Mouse (Mus musculus) heart, adult 11 months (tissue): ENCODE measurements around the gene Zbtb22.

Experiments used
- DNase-seq: peaks from one replicate; pipeline ENCODE4 v3.0.0; 2022

Zbtb22 gene

DNA sequence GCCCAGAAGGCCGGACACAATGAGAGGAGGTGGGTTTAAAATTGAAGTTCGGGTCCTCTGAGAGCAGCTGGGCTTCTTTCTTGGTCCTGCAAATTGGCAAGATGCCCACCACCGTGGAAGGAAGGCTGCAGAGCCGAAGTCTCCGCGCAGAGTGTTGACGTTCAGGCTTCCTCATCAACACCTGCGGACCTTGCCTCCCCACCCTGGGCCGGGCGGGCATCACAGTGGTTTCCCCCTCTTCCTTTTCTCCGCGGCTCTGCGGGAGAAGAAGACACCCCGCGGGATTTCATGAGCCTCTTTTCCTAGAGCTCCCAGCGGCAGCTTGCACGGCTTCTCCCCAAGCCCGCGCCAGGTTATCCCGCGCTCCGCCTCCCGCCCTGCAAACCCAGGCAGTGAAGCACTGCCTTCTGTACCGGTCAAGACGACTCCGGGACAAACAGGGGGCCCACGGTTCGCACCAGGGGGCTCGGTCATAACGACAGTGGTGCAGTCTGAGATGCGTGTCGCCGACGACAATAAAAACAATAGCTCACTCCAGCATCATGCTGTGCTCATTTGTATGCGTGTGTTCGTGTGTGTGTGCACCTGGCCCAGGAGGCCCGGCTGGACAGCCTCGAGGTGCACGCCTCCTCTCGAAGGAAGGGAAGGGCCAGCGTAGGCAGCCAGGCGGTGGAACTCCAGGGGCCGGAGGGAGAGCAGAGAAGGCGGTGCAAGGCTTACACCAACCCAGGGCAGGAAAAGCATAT lies 7.2 kb upstream of the Zbtb22 start:
- DNase-seq, result peak; percentile 96

DNA sequence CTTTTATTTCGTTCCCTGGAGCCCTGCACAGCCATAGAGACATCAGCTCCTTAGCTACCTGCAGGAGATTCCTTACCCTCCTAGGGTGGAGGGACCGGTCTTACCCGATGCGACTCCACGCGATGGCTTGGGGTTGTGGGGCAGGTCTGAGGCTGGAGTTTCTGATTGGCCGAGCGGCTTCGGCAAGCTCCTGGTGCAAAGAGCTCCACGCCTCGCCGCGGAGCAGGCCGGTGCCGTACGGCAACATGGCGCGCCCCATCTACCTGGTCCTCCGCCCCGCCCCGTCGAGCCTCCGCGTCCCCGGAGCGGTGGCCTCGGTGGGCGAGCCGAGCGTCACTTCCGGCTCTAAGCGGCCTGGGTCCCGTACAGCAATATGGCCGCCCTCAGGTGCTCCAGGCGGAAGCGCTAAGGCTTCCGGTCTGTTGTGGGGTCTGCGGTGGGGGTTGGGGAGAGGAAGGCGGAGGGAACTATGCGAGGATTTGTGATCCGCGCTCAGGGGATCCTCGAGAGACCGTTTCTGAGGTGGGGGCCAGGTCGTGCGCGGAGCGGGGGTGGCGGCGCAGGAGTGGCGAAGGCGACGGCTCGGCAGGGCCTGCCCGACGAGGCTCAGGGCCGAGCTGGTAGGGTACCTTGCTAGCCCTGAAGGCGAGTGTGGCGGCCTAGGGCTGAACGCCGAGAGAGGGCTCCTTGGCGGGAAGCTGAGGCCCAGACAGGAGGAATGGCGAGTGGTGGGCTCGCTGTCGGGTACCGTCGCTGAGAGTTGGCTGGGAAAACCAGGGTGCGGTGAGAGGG lies 6.4 kb upstream of the Zbtb22 start, which contains the start of gene Daxx:
Gene Daxx (plus strand): TSS at position 338 of the 792 bp plus-strand sequence.
- peak; percentile 100 for DNase-seq

DNA sequence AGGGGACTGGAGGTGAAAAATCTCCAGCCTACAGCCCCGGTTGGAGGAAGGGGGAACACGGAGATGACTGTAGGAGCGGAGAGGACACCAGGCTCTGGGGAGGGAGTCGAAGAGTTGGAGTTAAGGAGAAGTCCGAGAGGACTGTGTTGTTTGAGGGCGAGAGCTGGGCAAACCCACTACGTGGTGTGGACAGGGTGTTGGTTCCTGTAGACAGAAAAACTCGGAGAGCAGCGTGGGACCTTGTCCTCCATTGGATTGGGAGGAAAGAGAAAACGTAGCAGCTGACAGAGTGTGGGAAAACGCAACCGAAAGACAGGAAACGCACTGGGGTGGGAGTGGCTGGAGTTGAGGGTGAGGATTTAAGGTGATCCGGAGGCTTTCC lies 5.8 kb upstream of the Zbtb22 start:
- peak; percentile 97 for DNase-seq

DNA sequence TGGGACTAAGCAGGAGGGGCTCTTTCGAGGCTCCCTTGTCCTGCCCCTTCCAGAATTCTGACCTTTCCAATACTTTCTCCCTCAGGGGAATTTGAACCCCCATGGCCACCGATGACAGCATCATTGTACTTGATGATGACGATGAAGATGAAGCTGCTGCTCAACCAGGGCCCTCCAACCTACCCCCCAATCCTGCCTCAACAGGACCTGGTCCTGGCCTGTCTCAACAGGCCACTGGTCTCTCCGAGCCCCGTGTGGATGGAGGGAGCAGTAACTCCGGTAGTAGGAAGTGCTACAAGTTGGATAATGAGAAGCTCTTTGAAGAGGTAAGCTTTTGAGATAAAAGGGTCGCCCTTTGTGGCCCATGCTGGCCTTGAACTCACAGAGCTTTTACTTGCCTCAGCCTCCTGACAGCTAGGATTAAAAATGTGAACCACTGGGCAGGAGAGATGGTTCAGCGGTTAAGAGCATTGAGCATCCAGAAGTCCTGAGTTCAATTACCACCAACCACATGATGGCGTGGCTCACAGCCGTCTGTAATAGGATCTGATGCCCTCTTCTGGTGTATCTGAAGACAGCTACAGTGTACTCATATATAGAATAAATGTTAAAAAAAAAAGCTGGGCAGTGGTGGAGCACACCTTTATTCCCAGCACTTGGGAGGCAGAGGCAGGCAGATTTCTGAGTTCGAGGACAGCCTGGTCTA lies 5.2 kb upstream of the Zbtb22 start:
- peak; percentile 93 for DNase-seq

GRCm38 (mm10) chr17:33911052-33911812 lies 4.5 kb upstream of the Zbtb22 start:
- DNase-seq, result peak; percentile 94

DNA sequence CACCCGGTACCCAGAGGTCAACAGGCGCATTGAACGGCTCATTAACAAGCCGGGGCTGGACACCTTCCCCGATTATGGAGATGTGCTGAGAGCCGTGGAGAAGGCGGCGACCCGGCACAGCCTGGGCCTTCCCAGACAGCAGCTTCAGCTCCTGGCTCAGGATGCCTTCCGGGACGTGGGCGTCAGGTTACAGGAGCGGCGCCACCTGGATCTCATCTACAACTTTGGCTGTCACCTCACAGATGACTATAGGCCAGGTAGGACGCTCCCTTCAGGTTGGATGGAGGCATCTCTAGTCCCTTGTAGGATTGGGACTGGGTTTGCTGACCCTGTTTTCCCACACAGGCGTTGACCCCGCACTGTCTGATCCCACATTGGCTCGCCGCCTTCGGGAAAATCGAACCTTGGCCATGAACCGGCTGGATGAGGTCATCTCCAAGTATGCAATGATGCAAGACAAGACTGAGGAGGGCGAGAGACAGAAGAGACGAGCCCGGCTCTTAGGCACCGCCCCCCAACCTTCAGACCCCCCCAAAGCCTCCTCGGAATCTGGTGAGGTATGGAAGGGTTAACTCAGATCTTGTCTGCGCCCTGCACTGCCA lies 3.8 kb upstream of the Zbtb22 start:
- peak; percentile 92 for DNase-seq

DNA sequence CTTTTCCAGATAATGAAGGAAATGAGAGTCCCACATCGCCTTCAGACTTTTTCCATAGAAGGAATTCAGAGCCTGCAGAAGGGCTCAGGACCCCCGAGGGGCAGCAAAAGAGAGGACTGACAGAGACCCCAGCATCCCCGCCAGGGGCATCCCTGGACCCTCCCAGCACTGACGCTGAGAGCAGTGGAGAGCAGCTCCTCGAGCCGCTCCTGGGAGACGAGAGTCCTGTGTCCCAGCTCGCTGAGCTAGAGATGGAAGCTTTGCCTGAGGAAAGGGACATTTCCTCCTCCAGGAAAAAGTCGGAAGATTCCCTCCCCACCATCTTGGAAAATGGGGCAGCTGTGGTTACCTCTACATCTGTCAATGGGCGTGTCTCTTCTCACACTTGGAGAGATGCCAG lies 2.4 kb upstream of the Zbtb22 start:
- no peak for DNase-seq

DNA sequence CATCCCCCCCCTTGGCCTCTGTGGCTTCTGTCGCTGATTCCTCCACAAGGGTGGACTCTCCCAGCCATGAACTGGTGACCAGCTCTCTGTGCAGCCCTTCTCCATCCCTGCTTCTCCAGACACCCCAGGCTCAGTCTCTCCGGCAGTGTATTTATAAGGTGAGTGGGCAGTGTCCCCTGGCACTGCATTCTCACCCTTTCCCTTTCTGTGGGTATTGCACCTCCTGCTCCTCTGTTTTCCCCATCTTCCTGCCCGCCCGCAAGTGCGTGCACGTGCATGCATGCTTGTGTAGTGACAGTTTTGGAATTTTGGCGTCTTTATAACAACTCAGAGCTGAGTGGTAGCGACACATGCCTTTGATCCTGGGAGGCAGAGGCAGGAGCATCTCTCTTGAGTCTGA lies 1.8 kb upstream of the Zbtb22 start:
- DNase-seq, result peak; percentile 90

- DNase-seq, result peak; percentile 95
Measured at GRCm38 (mm10) chr17:33914969-33915391, 724 bp upstream of the Zbtb22 start.

- DNase-seq, result peak; percentile 98
Measured at GRCm38 (mm10) chr17:33916294-33916693, 590 bp downstream of the Zbtb22 start.

GRCm38 (mm10) chr17:33916847-33917655 lies 1.3 kb downstream of the Zbtb22 start:
- DNase-seq, result peak; percentile 96

GRCm38 (mm10) chr17:33917656-33918292 lies 2.1 kb downstream of the Zbtb22 start:
- peak; percentile 96 for DNase-seq

DNA sequence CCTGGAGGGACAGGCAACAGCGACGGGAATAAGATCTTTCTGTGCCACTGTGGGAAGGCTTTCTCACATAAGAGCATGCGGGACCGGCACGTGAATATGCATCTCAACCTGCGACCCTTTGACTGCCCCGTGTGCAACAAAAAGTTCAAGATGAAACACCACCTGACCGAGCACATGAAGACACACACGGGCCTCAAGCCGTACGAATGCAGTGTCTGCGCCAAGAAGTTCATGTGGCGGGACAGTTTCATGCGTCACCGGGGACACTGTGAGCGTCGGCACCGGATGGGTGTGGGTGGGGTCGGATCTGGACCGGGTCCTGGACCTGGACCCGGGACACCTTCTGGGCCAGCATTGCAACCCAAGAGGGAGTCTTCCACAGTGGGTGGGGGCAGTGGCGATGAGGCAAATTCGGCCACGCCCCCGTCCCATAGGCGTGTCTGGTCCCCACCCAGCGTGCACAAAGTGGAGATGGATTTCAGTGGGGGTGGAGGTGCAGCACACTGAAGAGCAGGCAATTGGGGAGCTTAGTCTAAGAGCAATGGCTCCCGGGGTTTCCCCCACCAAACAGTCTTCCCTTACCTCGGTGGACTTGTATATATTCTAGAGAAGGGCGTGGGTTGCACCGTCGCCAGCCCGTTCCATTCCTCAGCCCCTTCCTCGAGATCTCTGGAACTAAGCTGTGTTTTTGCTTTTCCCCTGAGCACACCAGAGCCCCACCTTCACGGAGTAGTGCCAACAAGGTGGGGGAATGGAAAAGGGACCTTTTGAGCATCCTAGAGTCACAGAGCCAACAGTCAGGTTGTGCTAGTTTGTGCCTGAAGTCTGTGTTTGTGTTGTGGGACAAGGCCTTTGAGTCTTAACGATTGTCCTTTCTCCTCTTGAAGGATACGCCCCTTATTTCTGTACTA lies 2.8 kb downstream of the Zbtb22 start:
- DNase-seq, result peak; percentile 97

DNA sequence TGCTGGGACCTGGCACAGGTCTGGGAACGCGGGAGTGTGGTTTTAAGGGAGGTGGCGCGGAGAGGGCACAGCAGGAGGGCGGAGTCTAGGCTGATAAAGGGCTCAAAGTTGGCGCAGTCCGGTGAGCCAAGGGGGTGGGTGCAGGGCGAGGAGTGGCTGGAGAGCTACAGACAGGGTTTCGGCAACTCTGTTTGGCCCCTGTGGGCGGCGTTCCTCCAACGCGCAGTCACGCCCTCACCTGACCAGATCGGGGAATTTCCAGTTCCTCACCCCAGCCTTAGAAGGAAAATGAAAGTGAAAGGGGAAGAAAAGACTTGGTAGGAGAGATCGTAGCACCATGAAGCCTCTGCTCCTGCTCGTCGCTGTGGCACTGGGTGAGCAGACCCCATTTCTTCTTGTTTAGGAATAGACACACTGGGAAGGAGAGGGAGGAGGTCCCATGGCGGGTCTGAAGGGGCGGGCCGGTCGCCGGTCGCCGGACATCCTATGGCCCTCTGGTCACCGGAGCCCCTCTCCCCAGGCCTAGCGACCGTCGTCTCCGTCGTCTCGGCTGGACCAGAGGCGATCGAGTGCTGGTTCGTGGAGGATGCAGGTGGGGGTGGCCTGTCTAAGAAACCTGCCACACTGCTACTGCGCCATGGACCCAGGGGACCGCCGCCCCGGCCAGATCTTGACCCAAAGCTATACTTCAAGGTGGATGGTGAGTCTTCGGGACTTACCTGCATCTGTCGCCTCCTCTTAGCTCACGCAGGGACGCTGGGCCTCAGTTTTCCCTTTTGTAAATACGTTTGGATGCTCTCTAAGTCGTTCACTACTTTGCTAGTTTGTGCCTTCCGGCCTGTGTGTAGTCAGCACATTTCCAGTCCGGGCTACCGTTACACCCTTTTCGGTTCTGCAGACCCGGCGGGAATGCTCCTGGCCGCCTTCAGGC lies 3.9 kb downstream of the Zbtb22 start:
- DNase-seq, result peak; percentile 99

GRCm38 (mm10) chr17:33920282-33921097 lies 4.8 kb downstream of the Zbtb22 start:
- DNase-seq, result peak; percentile 98

- DNase-seq, result peak; percentile 90
Measured at GRCm38 (mm10) chr17:33921361-33921760, 5.7 kb downstream of the Zbtb22 start.

DNA sequence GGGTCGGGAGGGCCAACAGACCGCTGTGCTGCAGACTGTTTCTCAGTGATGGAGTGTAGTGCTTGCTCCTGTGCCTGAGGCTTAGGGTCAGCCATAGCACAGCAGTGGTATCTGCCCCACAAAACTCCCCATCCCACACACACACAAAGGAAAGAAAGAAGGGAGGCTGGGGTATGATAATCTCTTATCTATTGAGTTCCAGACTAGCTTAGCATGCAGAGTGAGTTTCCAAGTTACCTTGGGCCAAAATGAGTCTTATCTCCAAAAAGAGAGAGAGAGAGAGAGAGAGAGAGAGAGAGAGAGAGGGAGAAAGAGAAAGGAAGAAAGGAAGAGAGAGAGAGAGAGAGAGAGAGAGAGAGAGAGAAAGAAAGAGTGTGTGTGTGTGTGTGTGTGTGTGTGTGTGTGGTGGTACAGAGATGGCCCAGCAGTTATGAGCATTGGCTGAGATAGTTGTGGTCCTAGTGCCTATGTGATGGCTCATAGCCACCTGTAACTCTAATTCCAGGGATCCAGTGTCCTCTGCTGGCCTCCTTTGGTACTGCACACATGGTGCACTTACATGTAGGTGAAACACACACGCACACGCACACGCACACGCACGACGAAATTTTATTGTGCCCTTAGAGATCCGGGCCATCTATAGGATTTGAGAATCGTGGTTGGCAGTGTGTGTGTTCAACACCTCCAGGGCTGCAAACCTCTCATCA lies 9.0 kb downstream of the Zbtb22 start:
- DNase-seq, result no peak
